Mouse (Mus musculus) v-Abl transformed pro-B cells (cell line): Measurements from ENCODE around the gene Nkx2-2.

Source experiments
- in situ Hi-C, 2 experiments: fragments of 400-800 bp; cut with MboI; formaldehyde crosslinking; loops; one replicate each; pipeline ENCODE4 v1.15.1; 2025; ENCODE audit not compliant: unreplicated experiment in 2 of 2

Gene Nkx2-2

GRCm38 (mm10) chr2:147193271-147194255, at the start of gene Nkx2-2:
Gene Nkx2-2 (minus strand): TSS chr2:147194243.
- in situ Hi-C loops = no loop called here

GRCm38 (mm10) chr2:147235707-147236290, 41.8 kb upstream of the Nkx2-2 start:
- in situ Hi-C loops = no loop called here

- in situ Hi-C loops = no loop called here
Observed at GRCm38 (mm10) chr2:147231175-147231574, 37.1 kb upstream of the Nkx2-2 start.

DNA sequence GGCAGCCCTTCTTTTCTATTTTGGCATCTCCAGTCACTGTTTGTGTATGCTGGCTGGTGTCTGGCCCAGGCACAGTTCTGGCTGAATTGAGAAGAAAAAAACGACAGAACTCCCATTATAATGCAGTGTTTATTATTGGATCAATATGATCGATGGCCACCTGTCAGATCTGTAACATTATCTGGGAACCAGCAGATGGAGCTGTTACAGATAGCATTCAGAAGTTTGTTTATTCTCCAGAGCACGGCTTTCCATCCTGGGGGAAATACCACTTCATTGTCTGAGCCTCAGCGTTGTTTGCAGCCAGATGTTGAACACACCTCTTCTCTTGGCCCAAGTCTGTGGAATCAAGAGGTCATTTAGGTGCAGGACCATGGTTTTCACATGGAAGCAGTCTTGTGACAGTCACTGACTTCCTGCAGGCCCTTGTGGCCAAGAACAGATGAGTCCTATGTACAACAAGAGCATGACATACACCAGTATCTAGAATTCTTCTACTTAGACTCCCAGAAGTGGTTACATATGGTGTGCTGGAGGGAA, 11.1 kb upstream of the Nkx2-2 start:
- in situ Hi-C loops = no loop called here

GRCm38 (mm10) chr2:147194711-147195615, 920 bp upstream of the Nkx2-2 start:
- in situ Hi-C loops = no loop called here

DNA sequence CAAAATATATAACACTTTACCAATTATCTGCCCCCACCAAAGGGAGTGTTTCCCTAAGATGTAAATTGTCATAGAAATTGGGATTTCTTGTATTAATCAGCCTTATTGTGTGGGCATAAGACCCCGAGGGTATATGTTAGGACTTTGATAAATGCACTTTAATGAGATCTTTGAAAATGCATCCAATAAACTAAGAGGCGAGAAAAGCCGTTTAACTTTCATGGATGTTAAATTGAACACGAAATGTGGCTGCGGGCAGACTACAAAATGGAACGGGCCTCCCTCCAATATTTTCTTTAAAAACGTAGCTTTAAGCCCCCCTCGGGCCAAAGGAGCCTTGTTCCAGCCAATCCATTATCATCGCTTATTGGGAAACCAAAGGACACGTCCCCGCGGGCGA, 1.3 kb downstream of the Nkx2-2 start:
- in situ Hi-C loops = no loop called here

DNA sequence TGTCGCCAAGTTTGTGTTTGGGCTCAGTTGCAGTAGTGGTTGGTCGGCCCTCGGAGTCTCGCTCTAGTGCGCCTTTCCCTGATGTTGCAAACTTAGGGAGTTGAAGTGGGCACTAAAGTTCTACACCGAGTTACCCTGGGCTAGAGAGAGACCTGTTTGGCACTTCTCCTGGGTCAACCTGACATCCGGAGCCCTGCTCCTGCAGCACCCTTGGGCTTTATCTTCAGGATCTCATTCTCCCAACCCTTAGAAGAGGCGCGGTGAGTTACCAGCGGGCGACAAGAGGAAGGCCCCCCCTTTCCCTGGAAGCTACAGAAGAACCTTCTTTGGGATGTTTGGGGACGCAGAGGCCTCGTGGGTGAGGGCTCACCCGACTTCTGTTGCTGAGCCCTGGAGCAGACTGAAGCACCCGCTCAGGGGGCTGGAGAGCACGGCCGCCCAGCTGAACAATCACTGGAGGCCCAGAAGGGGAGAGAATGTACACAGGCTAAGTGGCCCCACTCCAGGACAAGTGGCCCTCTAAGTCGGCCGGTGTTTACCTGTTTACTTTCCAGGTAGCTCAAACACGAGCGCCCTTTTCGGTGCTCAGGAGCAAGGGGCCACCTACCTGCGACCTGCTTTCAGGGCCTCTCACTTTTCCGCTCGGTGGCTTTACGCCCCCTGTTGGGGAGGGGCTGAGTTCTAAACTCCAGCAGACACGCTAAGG, 3.6 kb downstream of the Nkx2-2 start:
- in situ Hi-C loops = no loop called here

- in situ Hi-C loops = no loop called here
Observed at GRCm38 (mm10) chr2:147189546-147190315, 4.3 kb downstream of the Nkx2-2 start.

DNA sequence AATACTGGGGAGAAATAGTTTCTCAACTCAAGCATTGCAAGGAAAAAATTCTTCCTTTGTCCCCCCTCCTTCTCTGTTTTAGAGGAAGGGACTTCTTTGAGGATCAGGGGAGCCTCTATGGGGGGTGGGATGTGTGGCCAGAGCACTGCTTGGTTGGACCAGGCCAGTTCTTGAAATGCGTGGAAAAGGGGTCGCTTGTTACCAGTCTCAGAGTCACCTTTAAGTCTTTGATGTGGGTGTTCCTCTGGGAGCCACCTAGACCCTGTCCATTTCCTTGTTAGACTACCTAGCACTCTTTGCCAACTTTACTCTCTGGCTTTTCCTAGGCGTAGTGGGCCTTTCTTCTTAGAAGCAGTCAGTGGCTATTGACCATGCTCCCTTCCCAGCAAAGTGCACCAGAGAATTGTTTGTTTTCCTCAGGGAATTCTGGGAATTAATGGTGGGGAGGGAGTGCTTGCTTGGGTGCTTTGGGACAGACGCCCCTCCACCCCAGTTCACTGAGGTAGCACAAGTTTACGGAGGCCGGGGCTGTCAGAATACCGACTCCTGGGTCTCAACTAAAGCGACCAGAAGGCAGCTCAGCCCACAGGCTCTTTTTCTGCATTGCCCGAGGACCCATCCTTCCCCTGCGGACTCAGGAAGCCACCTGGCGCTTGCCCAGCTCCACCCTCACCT, 5.0 kb downstream of the Nkx2-2 start:
- in situ Hi-C loops = no loop called here

DNA sequence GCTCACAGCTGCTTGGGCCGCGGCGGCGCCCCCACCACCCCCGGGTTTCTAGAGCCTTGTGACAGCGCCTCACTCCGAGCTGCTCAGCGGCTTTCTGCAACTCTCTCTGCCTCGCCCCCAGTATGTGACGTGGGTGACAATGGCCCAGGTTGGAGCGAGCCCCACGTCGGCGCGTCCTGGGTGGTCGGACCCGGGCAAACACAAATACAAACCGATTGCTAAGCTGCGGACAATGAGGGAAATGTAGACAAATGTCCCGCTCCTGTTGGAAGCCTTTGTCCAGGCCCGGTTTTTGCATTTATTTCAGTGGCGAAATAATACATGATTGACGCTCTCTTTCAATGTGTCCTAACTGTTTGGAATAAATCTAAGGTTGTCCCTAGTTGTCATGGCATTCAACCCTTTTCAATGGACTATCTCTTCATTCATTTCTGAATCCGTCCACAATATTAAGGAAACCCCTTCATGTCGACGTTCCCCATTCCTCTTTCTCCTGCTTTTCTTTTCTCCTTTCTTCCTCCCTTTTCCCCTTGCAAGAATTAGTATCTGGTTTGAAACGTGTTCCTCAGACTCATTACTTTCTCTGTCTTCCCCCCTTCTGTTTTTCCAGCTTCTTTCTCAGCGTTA, 5.9 kb downstream of the Nkx2-2 start:
- in situ Hi-C loops = no loop called here

- in situ Hi-C loops = no loop called here
Observed at GRCm38 (mm10) chr2:147187061-147187870, 6.8 kb downstream of the Nkx2-2 start.

- in situ Hi-C loops = no loop called here
Observed at GRCm38 (mm10) chr2:147186261-147186681, 7.8 kb downstream of the Nkx2-2 start.

DNA sequence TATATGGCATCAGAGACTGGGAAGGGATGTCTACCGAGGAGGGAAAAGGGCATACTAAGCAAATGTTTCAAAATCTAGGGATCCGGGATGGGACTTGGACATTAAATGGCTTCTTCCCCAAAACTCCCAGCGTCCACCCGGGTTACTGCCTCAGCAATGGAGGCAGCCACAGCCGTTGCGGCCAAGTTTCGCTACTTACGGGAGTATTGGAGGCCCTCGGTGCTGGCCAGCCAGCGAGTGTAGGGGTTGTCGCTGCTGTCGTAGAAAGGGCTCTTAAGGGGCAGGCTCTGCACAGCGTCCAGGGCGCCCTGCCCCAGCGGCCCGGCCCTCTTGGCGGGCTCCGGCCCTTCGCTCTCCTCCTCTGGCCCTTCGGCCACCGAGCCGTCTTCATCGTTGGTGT, 8.5 kb downstream of the Nkx2-2 start:
- in situ Hi-C loops = no loop called here

- in situ Hi-C loops = no loop called here
Observed at GRCm38 (mm10) chr2:147184071-147184990, 9.7 kb downstream of the Nkx2-2 start.

- in situ Hi-C loops = no loop called here
Observed at GRCm38 (mm10) chr2:147183521-147183920, 10.5 kb downstream of the Nkx2-2 start.

DNA sequence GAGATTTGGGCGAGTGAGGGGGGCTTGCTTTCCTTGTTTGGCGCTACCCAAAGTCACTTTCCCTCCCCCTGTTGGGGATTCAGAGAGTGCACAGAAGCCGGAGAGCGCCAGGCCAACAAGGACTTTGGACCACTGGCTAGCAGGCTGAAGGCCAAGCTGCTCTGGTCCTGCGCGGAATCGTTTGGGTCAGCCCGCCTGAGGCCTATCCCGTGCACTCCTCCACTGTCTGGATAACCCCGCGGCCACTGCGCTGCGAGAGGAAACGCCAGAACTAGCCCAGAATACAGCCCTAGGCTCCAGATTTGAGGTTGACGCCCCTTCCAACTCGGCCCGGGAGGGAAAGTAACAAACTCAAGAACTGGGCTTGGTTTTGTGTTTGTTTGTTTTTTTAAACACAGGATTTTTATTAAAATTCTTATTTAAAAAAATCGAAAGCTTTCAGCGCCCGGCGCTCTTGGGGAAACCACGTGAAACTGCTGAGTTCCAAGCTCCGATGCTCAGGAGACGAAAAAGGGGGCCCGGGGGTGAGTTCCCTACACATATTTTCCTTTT, 11.3 kb downstream of the Nkx2-2 start:
- in situ Hi-C loops = no loop called here
